Mouse (Mus musculus) cortical plate, adult 2 months (tissue): ENCODE results near the gene Slc25a36. TPM values are rescaled to one million over a fixed set of nuclear protein-coding genes. Genes with fewer than 3 reads are reported as not detected.

ENCODE experiments used
- H3K27ac ChIP-seq: fragments of 200-500 bp; 2 replicates; pipeline ENCODE4 v1.5.1; 2012; ENCODE audit warnings: low read length, control low read depth, inconsistent platforms; ENCODE audit not compliant: insufficient read depth
- H3K4me1 ChIP-seq: fragments of 200-500 bp; 2 replicates; pipeline ENCODE4 v1.6.1; 2011; ENCODE audit warnings: low read length; ENCODE audit not compliant: control insufficient read depth, insufficient read depth
- H3K4me3 ChIP-seq: fragments of 200-500 bp; 2 replicates; pipeline ENCODE4 v1.5.1; 2011; ENCODE audit warnings: mild to moderate bottlenecking, low read length, control low read depth; ENCODE audit not compliant: insufficient read depth
- CTCF ChIP-seq: fragments of 200-500 bp; IDR thresholded peaks from 2 replicates; pipeline ENCODE4 v1.5.1; 2011; ENCODE audit warnings: mild to moderate bottlenecking, control low read depth, low read length; ENCODE audit not compliant: insufficient read depth; ENCODE audit errors: extremely low read depth
- POLR2A ChIP-seq: fragments of 200-500 bp; IDR thresholded peaks from 2 replicates; pipeline ENCODE4 v1.6.1; 2011; ENCODE audit warnings: mild to moderate bottlenecking, low read length, control low read depth; ENCODE audit not compliant: insufficient read depth; ENCODE audit errors: extremely low read depth
- polyA plus RNA-seq: library from polyadenylated mRNA; depleted of rRNA; stranded (reverse); fragments of >200 nt; gene quantifications from 2 replicates; pipeline ENCODE4 v1.2.3, GENCODE M21; 2012; rRNA removed

Gene Slc25a36
- 60.3 and 67.2 TPM in 2 replicates for polyA plus RNA-seq

DNA sequence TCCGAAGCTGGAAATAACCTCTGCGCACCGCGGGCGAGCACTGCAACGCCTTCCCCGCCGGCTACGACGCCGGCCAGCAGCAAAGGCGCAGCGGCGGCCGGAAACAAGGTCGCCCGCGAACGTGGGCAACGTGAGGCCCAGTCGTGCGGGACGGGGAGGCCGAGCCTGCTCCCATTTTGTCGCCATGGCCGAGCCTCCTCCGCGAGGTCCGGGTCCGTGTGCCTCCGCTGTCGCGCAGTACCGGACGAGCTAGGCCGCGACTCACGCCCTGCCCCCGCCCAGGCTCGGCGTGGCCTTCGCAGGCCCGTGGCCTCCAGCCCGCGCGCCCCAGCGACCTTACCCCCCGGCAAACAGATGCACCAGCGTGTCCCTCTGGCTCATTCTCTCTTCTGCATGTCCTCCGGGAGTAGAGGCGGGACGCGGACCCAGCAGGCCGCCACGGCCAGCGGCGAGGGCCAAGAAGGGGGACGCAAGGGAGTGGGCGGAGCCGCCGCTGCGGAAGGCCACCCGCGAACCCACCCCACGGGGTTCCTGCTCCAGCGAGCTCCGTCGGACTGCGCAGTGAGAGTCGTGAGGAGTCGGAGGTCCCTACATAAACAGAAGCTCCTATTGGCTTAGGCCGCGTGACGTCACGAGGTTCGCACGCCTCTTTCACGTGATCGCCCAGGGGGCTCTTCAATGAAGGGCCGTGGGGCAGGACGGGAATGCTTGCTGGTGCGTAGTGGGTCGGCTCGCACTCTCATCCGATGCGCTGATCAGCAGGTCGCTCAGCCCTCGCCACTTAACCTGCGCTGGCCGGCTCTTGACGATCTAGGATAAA, at the start of gene Slc25a36:
TSS of gene Slc25a36 (minus strand) at position 587 of the 820 bp plus-strand sequence.
- TF ChIP-seq POLR2A (peak; percentile 93), CTCF (no peak)
- peak within 1 kb of the TSS; percentile 42 for H3K27ac ChIP-seq
- H3K4me1 ChIP-seq, result no peaks in the 10 kb centered on the region
- H3K4me3 ChIP-seq, result peak within 1 kb of the TSS; percentile 45

DNA sequence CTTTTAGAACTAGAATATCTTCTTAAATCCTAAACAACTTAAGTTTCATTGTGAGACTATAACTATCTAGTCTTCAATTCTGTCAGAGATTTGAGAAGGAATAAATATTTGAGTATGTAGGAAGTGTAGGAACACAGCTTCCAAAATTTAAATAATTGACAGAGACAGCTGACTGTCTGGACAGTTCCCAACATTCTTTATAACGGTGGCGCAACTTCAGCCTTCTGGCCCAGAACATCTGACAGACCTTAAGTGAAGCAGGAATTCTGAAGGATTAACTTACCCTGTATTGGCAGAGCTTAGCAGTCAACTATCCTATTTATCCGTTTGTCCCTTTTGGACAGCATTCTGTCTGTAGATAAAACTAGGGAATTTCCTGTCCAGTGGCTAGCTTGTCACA, 47.5 kb upstream of the Slc25a36 start:
- H3K4me1 ChIP-seq, result no peaks in the 10 kb centered on the region
- TF ChIP-seq POLR2A (no peak), CTCF (no peak)

DNA sequence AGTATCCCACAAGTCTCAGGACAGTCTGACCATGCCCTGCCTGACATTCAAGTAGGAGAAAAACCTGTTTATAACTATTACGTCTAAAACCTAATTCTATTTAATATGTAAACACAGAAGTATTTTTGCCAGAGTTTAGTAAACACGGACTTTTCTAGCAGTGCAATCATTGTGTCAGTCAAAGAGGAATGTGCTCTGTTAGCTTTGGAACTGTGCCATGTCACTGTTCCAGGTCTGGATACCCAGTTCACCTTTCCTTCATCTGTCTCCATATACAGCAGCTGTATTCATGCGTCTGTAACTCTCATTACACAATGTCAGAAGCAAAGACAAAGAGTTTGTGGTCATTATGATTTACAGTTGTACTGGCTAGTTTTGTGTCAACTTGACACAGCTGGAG, 45.0 kb upstream of the Slc25a36 start:
- Histone ChIP-seq H3K4me3 (no peak overlapping the region), H3K27ac (no peak overlapping the region), H3K4me1 (no peaks in the 10 kb centered on the region)
- TF ChIP-seq CTCF (no peak), POLR2A (no peak)

More for the DNA sequence above, 47.5 kb upstream of the Slc25a36 start:
- Histone ChIP-seq H3K27ac (no peak overlapping the region), H3K4me3 (no peak overlapping the region)

DNA sequence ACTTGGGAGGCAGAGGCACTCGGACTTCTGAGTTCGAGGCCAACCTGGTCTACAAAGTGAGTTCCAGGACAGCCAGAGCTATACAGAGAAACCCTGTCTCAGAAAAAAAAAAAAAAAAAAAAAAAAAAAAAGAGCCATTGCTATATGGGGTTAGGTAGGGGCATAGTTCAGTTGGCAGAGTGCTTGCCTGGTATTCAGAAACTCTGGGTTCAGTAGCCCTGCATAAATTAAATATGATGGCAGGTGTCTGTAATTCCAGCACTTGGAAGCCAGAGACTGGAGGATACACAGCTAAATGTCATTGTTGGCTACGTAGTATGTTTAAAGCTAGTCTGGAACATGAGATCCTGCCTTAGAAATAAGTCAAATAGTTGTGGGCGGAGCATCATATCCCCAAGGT, 44.0 kb upstream of the Slc25a36 start:
- Histone ChIP-seq H3K4me3 (no peak overlapping the region), H3K27ac (no peak overlapping the region), H3K4me1 (no peaks in the 10 kb centered on the region)
- no peak for TF ChIP-seq CTCF

DNA sequence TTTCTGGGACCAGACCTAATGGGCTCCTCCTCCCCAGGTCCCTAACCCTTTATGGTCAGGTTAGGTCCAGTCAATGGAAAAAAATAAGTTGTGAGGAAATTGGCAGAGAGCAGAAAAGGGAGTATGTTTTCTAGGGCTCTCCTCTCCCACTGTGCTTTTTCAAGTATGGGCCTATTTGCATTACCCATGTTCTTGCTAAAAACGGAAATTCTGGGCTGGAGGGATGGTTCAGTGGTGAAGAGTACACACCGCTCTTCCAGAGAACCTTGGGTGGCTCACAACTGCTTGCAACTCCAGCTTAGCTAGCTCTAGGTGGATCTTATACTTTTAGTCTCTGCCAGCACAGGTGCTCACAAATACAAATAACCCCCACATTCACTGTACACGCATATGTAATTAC, 42.0 kb upstream of the Slc25a36 start:
- Histone ChIP-seq H3K4me3 (no peak overlapping the region), H3K4me1 (no peaks in the 10 kb centered on the region), H3K27ac (no peak overlapping the region)
- TF ChIP-seq POLR2A (no peak), CTCF (no peak)

DNA sequence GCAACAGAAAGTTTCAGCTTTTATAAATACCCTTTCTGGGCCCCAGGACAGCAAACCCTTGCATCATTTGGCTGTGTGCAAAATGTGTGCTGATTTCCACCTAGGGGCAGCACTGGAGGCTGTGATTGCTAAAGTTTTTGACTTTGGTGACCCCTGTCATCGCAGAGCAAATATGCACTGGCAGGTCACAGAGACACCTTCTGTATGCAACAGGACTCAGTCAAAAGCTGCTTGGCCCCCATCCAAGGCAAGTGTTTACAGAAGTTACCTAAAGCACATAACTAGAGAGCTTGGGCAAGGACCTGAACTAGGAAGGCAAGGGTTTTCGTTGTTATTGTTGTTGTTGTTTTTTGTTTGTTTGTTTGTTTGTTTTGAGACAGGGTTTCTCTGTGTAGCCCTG, 36.3 kb upstream of the Slc25a36 start:
- H3K4me1 ChIP-seq, result no peaks in the 10 kb centered on the region
- no peak overlapping the region for H3K4me3 ChIP-seq
- TF ChIP-seq CTCF (no peak), POLR2A (no peak)
- H3K27ac ChIP-seq, result no peak overlapping the region

DNA sequence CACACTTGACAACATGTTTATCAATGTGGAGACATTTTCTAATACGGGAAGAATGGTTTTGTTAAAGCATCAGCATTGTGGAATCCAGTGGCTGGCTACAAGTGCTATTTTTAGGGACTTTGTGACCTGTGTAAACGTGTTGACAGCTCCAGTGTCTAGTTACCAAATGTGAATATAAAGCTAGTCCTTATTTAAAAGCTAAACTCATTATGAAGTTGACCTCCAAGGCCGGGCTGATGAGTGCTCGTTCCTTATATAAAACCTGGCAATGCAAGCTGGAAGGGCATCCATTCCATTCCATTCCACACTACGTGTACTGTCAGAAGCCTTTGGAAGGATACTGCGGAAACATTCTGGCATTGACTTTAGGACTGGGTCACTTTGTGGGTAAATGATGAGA, 34.4 kb upstream of the Slc25a36 start:
- Histone ChIP-seq H3K4me3 (no peak overlapping the region), H3K4me1 (no peaks in the 10 kb centered on the region), H3K27ac (no peak overlapping the region)
- TF ChIP-seq POLR2A (no peak), CTCF (no peak)

GRCm38 (mm10) chr9:97143416-97143815, 32.5 kb upstream of the Slc25a36 start:
- Histone ChIP-seq H3K4me1 (no peaks in the 10 kb centered on the region), H3K4me3 (no peak overlapping the region), H3K27ac (no peak overlapping the region)
- TF ChIP-seq POLR2A (no peak), CTCF (no peak)

GRCm38 (mm10) chr9:97142558-97142957, 31.6 kb upstream of the Slc25a36 start:
- Histone ChIP-seq H3K4me1 (no peaks in the 10 kb centered on the region), H3K27ac (no peak overlapping the region), H3K4me3 (no peak overlapping the region)
- no peak for TF ChIP-seq POLR2A
- TF ChIP-seq CTCF, result no peak

DNA sequence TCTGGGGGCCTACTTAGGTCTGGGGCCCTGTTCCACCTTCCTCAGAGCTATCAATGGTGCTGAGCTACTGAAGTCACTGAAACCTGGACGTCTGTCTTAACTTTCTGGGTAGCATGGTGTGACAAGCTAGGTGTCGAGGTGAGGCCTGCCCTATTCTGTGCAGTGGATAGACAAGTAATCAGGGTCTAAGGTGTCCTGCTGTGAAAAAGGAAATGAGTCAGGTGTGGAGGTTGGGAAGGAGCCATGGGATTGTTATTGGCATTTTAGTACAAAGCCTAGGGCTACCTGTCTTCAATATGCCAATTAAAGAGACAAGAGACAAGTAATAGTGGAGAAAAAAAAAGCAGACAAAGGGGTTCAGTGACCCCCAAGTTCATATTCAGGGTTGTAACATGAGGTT, 30.8 kb upstream of the Slc25a36 start:
- H3K27ac ChIP-seq, result no peak overlapping the region
- no peak overlapping the region for H3K4me3 ChIP-seq
- no peaks in the 10 kb centered on the region for H3K4me1 ChIP-seq
- TF ChIP-seq POLR2A (no peak), CTCF (no peak)
